Mouse (Mus musculus): ENCODE results near the gene Ppp1r21. TPM values are rescaled to one million over a fixed set of nuclear protein-coding genes. Genes with fewer than 3 reads are reported as not detected.

The Ppp1r21 gene
- total and polyA plus RNA-seq, 3 experiments: 21.5 to 30.4 (median 27.7) TPM

GRCm38 (mm10) chr17:88606056-88606455 lies 76.1 kb downstream of the Ppp1r21 start:
- Histone ChIP-seq H3K4me1 (ENCODE audit: control insufficient read depth in 1 of 2, insufficient read depth in 2 of 2) (0 out of 4 replicates have a peak, but pooled peaks cover 0 to 2% of the 10 kb centered on the region in 2 experiments), H3K9ac (ENCODE audit: insufficient read depth, low read depth) (no peak overlapping the region), H3K79me2 (replicated peaks; ENCODE audit: control insufficient read depth, extremely low read depth, insufficient read depth, poor library complexity, severe bottlenecking) (no peaks in the 10 kb centered on the region; the same call in 1 of the 2 replicates), H3K27ac (ENCODE audit: insufficient read depth, low read depth) (no peak overlapping the region), H3K4me2 (ENCODE audit: insufficient read depth, low read depth, poor library complexity, severe bottlenecking) (no peak overlapping the region), H3K4me3 (replicated peaks in 1 of 3; ENCODE audit: low read depth in 2 of 3, low read length in 2 of 3, poor library complexity in 1 of 3) (no peak overlapping the region), H3K9me3 (replicated peaks; ENCODE audit: low read length) (no peaks in the 10 kb centered on the region), H3K27me3 (replicated peaks) (no peaks in the 10 kb centered on the region), H3K36me3 (replicated peaks in 1 of 2; ENCODE audit: control insufficient read depth in 1 of 2, insufficient read depth in 1 of 2, low read length in 1 of 2) (peaks cover 0 to 13% of the 10 kb centered on the region in 2 experiments)
- TF ChIP-seq RAD21 (IDR thresholded peaks at IDR 0.05; ENCODE audit: low read depth, low read length) (no peak), ZKSCAN1 (IDR thresholded peaks at IDR 0.05; ENCODE audit: borderline replicate concordance, low read depth, low read length) (no peak), KAT2A (IDR thresholded peaks at IDR 0.05; ENCODE audit: insufficient replicate concordance, low read length) (no peak), UBTF (IDR thresholded peaks at IDR 0.05; ENCODE audit: low read depth, low read length) (no peak), MAX (IDR thresholded peaks at IDR 0.05; ENCODE audit: low read length) (no peak), POLR2AphosphoS2 (IDR thresholded peaks at IDR 0.05; ENCODE audit: low read depth, low read length) (no peak), RCOR1 (conservative IDR thresholded peaks at IDR 0.05; ENCODE audit: low read depth, low read length) (no peak), HCFC1 (IDR thresholded peaks at IDR 0.05; ENCODE audit: low read depth, low read length) (no peak), CTCF (conservative IDR thresholded peaks at IDR 0.05 in 1 of 2, IDR thresholded peaks at IDR 0.05 in 1 of 2; ENCODE audit: low read depth in 2 of 2, low read length in 2 of 2) (no peak), USF2 (conservative IDR thresholded peaks at IDR 0.05; ENCODE audit: low read depth, low read length) (no peak), E2F4 (IDR thresholded peaks at IDR 0.05; ENCODE audit: insufficient replicate concordance, low read depth, low read length) (no peak), CHD1 (IDR thresholded peaks at IDR 0.05; ENCODE audit: low read depth, low read length) (no peak), TCF12 (IDR thresholded peaks at IDR 0.05; ENCODE audit: low read depth, low read length) (no peak), CHD2 (IDR thresholded peaks at IDR 0.05; ENCODE audit: low read length) (no peak)
- dilution Hi-C loops (cut with MboI; ENCODE audit: extremely low pct_ligation_motif_present, extremely low pct_unique_long_range_greater_than_20kb, low sequenced_read_pairs) (no loop called here), in situ Hi-C loops (cut with MboI; ENCODE audit: low pct_ligation_motif_present, low pct_unique_long_range_greater_than_20kb, low sequenced_read_pairs) (no loop called here)
- DNase-seq (ENCODE audit: extremely low read depth): no peak

GRCm38 (mm10) chr17:88609361-88609760 lies 79.4 kb downstream of the Ppp1r21 start:
- Histone ChIP-seq H3K79me2 (replicated peaks; ENCODE audit: control insufficient read depth, extremely low read depth, insufficient read depth, poor library complexity, severe bottlenecking) (no peaks in the 10 kb centered on the region; the same call in 1 of the 2 replicates), H3K9me3 (replicated peaks; ENCODE audit: low read length) (no peaks in the 10 kb centered on the region), H3K4me2 (ENCODE audit: insufficient read depth, low read depth, poor library complexity, severe bottlenecking) (no peak overlapping the region), H3K27ac (ENCODE audit: insufficient read depth, low read depth) (no peak overlapping the region), H3K9ac (ENCODE audit: insufficient read depth, low read depth) (no peak overlapping the region), H3K36me3 (replicated peaks in 1 of 2; ENCODE audit: control insufficient read depth in 1 of 2, insufficient read depth in 1 of 2, low read length in 1 of 2) (peaks cover 0 to 10% of the 10 kb centered on the region in 2 experiments), H3K4me1 (ENCODE audit: control insufficient read depth in 1 of 2, insufficient read depth in 2 of 2) (peaks cover 4 to 14% of the 10 kb centered on the region in 2 experiments; a peak in 3 of 4 replicates), H3K27me3 (replicated peaks) (no peaks in the 10 kb centered on the region), H3K4me3 (replicated peaks in 1 of 3; ENCODE audit: low read depth in 2 of 3, low read length in 2 of 3, poor library complexity in 1 of 3) (no peak overlapping the region)
- DNase-seq (ENCODE audit: extremely low read depth): no peak
- dilution Hi-C loops (cut with MboI; ENCODE audit: extremely low pct_ligation_motif_present, extremely low pct_unique_long_range_greater_than_20kb, low sequenced_read_pairs) (no loop called here), in situ Hi-C loops (cut with MboI; ENCODE audit: low pct_ligation_motif_present, low pct_unique_long_range_greater_than_20kb, low sequenced_read_pairs) (no loop called here)
- TF ChIP-seq NRF1 (IDR thresholded peaks at IDR 0.05; ENCODE audit: low read depth, low read length) (no peak), EP300 (IDR thresholded peaks at IDR 0.05; ENCODE audit: low read length) (no peak), RAD21 (IDR thresholded peaks at IDR 0.05; ENCODE audit: low read depth, low read length) (no peak), SMC3 (IDR thresholded peaks at IDR 0.05; ENCODE audit: low read depth, low read length) (no peak), ZC3H11A (IDR thresholded peaks at IDR 0.05; ENCODE audit: low read depth, low read length) (no peak), USF1 (IDR thresholded peaks at IDR 0.05; ENCODE audit: low read depth, low read length) (no peak), UBTF (IDR thresholded peaks at IDR 0.05; ENCODE audit: low read depth, low read length) (no peak), POLR2AphosphoS2 (IDR thresholded peaks at IDR 0.05; ENCODE audit: low read depth, low read length) (no peak), KAT2A (IDR thresholded peaks at IDR 0.05; ENCODE audit: insufficient replicate concordance, low read length) (no peak), MAX (IDR thresholded peaks at IDR 0.05; ENCODE audit: low read length) (no peak), JUND (conservative IDR thresholded peaks at IDR 0.05; ENCODE audit: low read depth, low read length) (no peak)

All from CH12.LX (cell line).